Mouse (Mus musculus): Measurements from ENCODE around the gene Cyp46a1. TPM values are rescaled to one million over a fixed set of nuclear protein-coding genes. Genes with fewer than 3 reads are reported as not detected.

Cyp46a1 gene
- total and polyA plus RNA-seq, 3 experiments, result not detected

DNA sequence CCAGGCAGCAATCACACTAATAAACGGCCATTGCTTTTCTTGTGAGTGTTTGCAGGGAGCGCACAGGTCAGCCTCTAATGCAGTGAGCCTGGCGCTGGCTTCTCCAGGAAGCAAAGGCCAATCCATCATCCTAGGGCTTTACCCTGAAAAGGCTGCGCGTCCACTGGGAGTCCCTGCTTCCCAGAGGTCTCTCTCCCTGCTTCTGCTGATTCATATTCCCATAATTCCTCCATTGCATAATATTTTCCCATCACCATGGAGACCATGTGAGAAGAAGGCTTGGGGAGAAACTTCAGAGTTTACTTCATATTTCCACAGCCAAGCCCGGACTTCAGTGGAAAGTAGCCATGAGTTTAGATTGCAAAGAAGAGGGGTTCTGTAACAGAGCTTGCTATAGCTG is 69.8 kb downstream of the Cyp46a1 start:
- no peaks in the 10 kb centered on the region for H3K27me3 ChIP-seq (ENCODE audit: control insufficient read depth in 1 of 2, insufficient read depth in 2 of 2, low read length in 2 of 2)
- H3K9me3 ChIP-seq (replicated peaks; ENCODE audit: insufficient read depth, low read length), result no peaks in the 10 kb centered on the region
- no peak overlapping the region for H3K9ac ChIP-seq (ENCODE audit: control insufficient read depth, low read depth, low read length, poor library complexity, severe bottlenecking)
- H3K4me3 ChIP-seq (ENCODE audit: control insufficient read depth in 1 of 2, insufficient read depth in 1 of 2, low read depth in 2 of 2, low read length in 2 of 2), result no peak overlapping the region
- TF ChIP-seq SMC3 (IDR thresholded peaks at IDR 0.05; ENCODE audit: low read depth, low read length) (no peak), RAD21 (IDR thresholded peaks at IDR 0.05; ENCODE audit: low read depth, low read length) (no peak), E2F4 (IDR thresholded peaks at IDR 0.05; ENCODE audit: borderline replicate concordance, low read depth, low read length) (no peak), NELFE (IDR thresholded peaks at IDR 0.05; ENCODE audit: low read depth, low read length) (no peak), KAT2A (conservative IDR thresholded peaks at IDR 0.05; ENCODE audit: low read depth, low read length) (no peak), TBP (IDR thresholded peaks at IDR 0.05; ENCODE audit: low read depth, low read length) (no peak), POLR2A (IDR thresholded peaks at IDR 0.05; ENCODE audit: control insufficient read depth in 1 of 2, insufficient read depth in 1 of 2, low read depth in 1 of 2, low read length in 2 of 2, poor library complexity in 1 of 2) (no peak), UBTF (IDR thresholded peaks at IDR 0.05; ENCODE audit: borderline replicate concordance, insufficient read depth, low read depth, low read length) (no peak), USF2 (IDR thresholded peaks at IDR 0.05; ENCODE audit: borderline replicate concordance in 1 of 2, insufficient read depth in 1 of 2, low read depth in 1 of 2, low read length in 2 of 2) (no peak), NRF1 (IDR thresholded peaks at IDR 0.05; ENCODE audit: insufficient read depth, low read depth, low read length, poor library complexity, severe bottlenecking) (no peak), EP300 (IDR thresholded peaks at IDR 0.05; ENCODE audit: low read depth in 1 of 2, low read length in 2 of 2) (no peak), POLR2AphosphoS5 (IDR thresholded peaks at IDR 0.05; ENCODE audit: borderline replicate concordance, low read depth, low read length) (no peak), ELF1 (IDR thresholded peaks at IDR 0.05; ENCODE audit: low read depth, low read length) (no peak), USF1 (IDR thresholded peaks at IDR 0.05; ENCODE audit: low read depth, low read length) (no peak), ZNF384 (IDR thresholded peaks at IDR 0.05; ENCODE audit: low read depth, low read length) (no peak), MEF2A (IDR thresholded peaks at IDR 0.05; ENCODE audit: extremely low read depth, insufficient replicate concordance, low read depth, low read length, poor library complexity, severe bottlenecking) (no peak), MXI1 (IDR thresholded peaks at IDR 0.05; ENCODE audit: low read depth, low read length) (no peak), JUND (IDR thresholded peaks at IDR 0.05; ENCODE audit: low read depth, low read length) (no peak), MAFK (IDR thresholded peaks at IDR 0.05; ENCODE audit: borderline replicate concordance, low read depth, low read length) (no peak)
- no peaks in the 10 kb centered on the region for H3K36me3 ChIP-seq (ENCODE audit: control insufficient read depth in 1 of 2, insufficient read depth in 2 of 2, low read length in 2 of 2)
- H3K4me1 ChIP-seq (ENCODE audit: control insufficient read depth in 1 of 2, insufficient read depth in 2 of 2, low read length in 2 of 2), result no peaks in the 10 kb centered on the region
- no peaks in the 10 kb centered on the region for H3K79me2 ChIP-seq (ENCODE audit: control insufficient read depth, insufficient read depth, low read length, poor library complexity)
- no peak overlapping the region for H3K27ac ChIP-seq (ENCODE audit: control insufficient read depth, low read depth, low read length)
- DNase-seq (ENCODE audit: low read depth, low spot score), result no peak

DNA sequence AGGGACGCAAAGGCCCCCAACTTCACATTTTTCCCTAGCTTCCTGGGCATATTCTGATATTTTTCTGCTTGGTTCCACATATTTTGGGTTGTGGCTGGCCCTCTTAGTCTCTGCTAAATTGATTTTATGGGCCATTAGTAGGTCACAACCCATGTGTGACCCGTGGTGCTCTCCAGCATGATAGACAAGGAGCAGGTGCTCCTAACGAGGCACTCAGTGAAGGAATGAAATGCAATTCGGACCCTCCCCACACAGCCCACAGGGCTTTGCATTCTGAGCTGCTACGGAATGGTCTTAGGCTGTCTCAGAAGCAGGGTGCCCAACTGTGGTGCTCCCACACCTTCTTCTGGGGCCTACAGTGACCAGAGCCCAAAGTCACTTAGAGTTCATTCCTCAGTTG is 74.9 kb downstream of the Cyp46a1 start:
- TF ChIP-seq CHD1 (IDR thresholded peaks at IDR 0.05; ENCODE audit: low read depth, low read length) (no peak), E2F4 (IDR thresholded peaks at IDR 0.05; ENCODE audit: borderline replicate concordance, low read depth, low read length) (no peak), UBTF (IDR thresholded peaks at IDR 0.05; ENCODE audit: borderline replicate concordance, insufficient read depth, low read depth, low read length) (no peak), SIN3A (IDR thresholded peaks at IDR 0.05; ENCODE audit: low read length) (no peak), TAL1 (IDR thresholded peaks at IDR 0.05; ENCODE audit: low read length) (no peak), MAX (IDR thresholded peaks at IDR 0.05; ENCODE audit: low read length) (no peak), MAZ (IDR thresholded peaks at IDR 0.05; ENCODE audit: low read depth, low read length) (no peak), MXI1 (IDR thresholded peaks at IDR 0.05; ENCODE audit: low read depth, low read length) (no peak), ZNF384 (IDR thresholded peaks at IDR 0.05; ENCODE audit: low read depth, low read length) (no peak), CHD2 (IDR thresholded peaks at IDR 0.05; ENCODE audit: low read length) (no peak), EP300 (IDR thresholded peaks at IDR 0.05; ENCODE audit: low read depth in 1 of 2, low read length in 2 of 2) (no peak), ELF1 (IDR thresholded peaks at IDR 0.05; ENCODE audit: low read depth, low read length) (no peak), MYC (IDR thresholded peaks at IDR 0.05; ENCODE audit: low read depth, low read length) (no peak), ETS1 (IDR thresholded peaks at IDR 0.05; ENCODE audit: low read depth, low read length) (no peak), TBP (IDR thresholded peaks at IDR 0.05; ENCODE audit: low read depth, low read length) (no peak), SMC3 (IDR thresholded peaks at IDR 0.05; ENCODE audit: low read depth, low read length) (no peak), GATA1 (IDR thresholded peaks at IDR 0.05; ENCODE audit: low read depth, low read length) (no peak), JUND (IDR thresholded peaks at IDR 0.05; ENCODE audit: low read depth, low read length) (no peak), POLR2A (IDR thresholded peaks at IDR 0.05; ENCODE audit: control insufficient read depth in 1 of 2, insufficient read depth in 1 of 2, low read depth in 1 of 2, low read length in 2 of 2, poor library complexity in 1 of 2) (no peak), TCF12 (IDR thresholded peaks at IDR 0.05; ENCODE audit: low read depth, low read length) (no peak)
- Histone ChIP-seq H3K4me1 (ENCODE audit: control insufficient read depth in 1 of 2, insufficient read depth in 2 of 2, low read length in 2 of 2) (no peaks in the 10 kb centered on the region), H3K36me3 (ENCODE audit: control insufficient read depth in 1 of 2, insufficient read depth in 2 of 2, low read length in 2 of 2) (no peaks in the 10 kb centered on the region), H3K4me3 (ENCODE audit: control insufficient read depth in 1 of 2, insufficient read depth in 1 of 2, low read depth in 2 of 2, low read length in 2 of 2) (no peak overlapping the region), H3K27ac (ENCODE audit: control insufficient read depth, low read depth, low read length) (no peak overlapping the region), H3K27me3 (ENCODE audit: control insufficient read depth in 1 of 2, insufficient read depth in 2 of 2, low read length in 2 of 2) (no peaks in the 10 kb centered on the region), H3K9ac (ENCODE audit: control insufficient read depth, low read depth, low read length, poor library complexity, severe bottlenecking) (no peak overlapping the region), H3K9me3 (replicated peaks; ENCODE audit: insufficient read depth, low read length) (no peaks in the 10 kb centered on the region), H3K79me2 (ENCODE audit: control insufficient read depth, insufficient read depth, low read length, poor library complexity) (no peaks in the 10 kb centered on the region)
- DNase-seq (ENCODE audit: low read depth, low spot score), result no peak

Measured in MEL (cell line).